Mouse (Mus musculus) lung, postnatal 0 days (tissue): ENCODE results near the gene Slc22a6. TPM values are rescaled to one million over a fixed set of nuclear protein-coding genes. Genes with fewer than 3 reads are reported as not detected.

Experiments
- ATAC-seq: fragments of 200-750 bp; cut with Nextera tagmentation; 2 replicates; pipeline ENCODE4 v1.8.0; 2017; ENCODE audit warnings: moderate library complexity
- DNase-seq: peaks from one replicate; pipeline ENCODE4 v3.0.0-alpha.2; 2016; ENCODE audit warnings: low spot score
- H3K27ac ChIP-seq: fragments of 300-500 bp; sonication (generic); 2 replicates; pipeline ENCODE4 v1.5.1; 2014; ENCODE audit warnings: antibody characterized with exemption, mild to moderate bottlenecking, low read length, mixed read lengths
- H3K27me3 ChIP-seq: fragments of 300-500 bp; sonication (generic); replicated peaks from 2 replicates; pipeline ENCODE4 v1.6.1; 2014; ENCODE audit warnings: low read length, mixed read lengths; ENCODE audit not compliant: insufficient read depth
- H3K36me3 ChIP-seq: fragments of 300-500 bp; sonication (generic); 2 replicates; pipeline ENCODE4 v1.6.1; 2014; ENCODE audit warnings: low read length, mixed read lengths; ENCODE audit not compliant: insufficient read depth
- H3K4me1 ChIP-seq: fragments of 300-500 bp; sonication (generic); 2 replicates; pipeline ENCODE4 v1.6.1; 2014; ENCODE audit warnings: antibody characterized with exemption, low read depth, low read length, mixed read lengths; ENCODE audit not compliant: insufficient read depth
- H3K4me2 ChIP-seq: fragments of 300-500 bp; sonication (generic); replicated peaks from 2 replicates; pipeline ENCODE4 v1.6.1; 2014; ENCODE audit warnings: low read depth, mild to moderate bottlenecking, low read length, moderate library complexity, mixed read lengths
- H3K4me3 ChIP-seq: fragments of 300-500 bp; sonication (generic); 2 replicates; pipeline ENCODE4 v1.5.1; 2014; ENCODE audit warnings: low read depth, low read length
- H3K9ac ChIP-seq: fragments of 300-500 bp; sonication (generic); replicated peaks from 2 replicates; pipeline ENCODE4 v1.6.1; 2014; ENCODE audit warnings: low read depth, mild to moderate bottlenecking
- H3K9me3 ChIP-seq: fragments of 300-500 bp; sonication (generic); 2 replicates; pipeline ENCODE4 v1.6.1; 2016; ENCODE audit warnings: low read length, mixed read lengths
- CTCF ChIP-seq: IDR thresholded peaks from 2 replicates; pipeline ENCODE4 v1.5.1; 2016; ENCODE audit warnings: antibody characterized with exemption, mild to moderate bottlenecking
- EP300 ChIP-seq: IDR thresholded peaks from 2 replicates; pipeline ENCODE4 v1.6.1; 2016; ENCODE audit warnings: antibody characterized with exemption, mild to moderate bottlenecking, control low read depth
- WGBS: fragments of 180-500 bp; shearing (Covaris S2); extraction: QIAGEN DNeasy Blood & Tissue Kit; methylation state at CpG from one replicate; pipeline ENCODE4 v1.1.7; 2014; 5-methylcytosine and 5-hydroxymethylcytosine counted together
- polyA plus RNA-seq: library from polyadenylated mRNA; unstranded; fragments of >200 nt; fragmentation: Nextera tagmentation; extraction: Ambion mirVana; gene quantifications from 2 replicates; pipeline ENCODE4 v1.2.1, GENCODE M21; 2015

The Slc22a6 gene
- polyA plus RNA-seq, 1 experiment from 2014 or later, result not detected

DNA sequence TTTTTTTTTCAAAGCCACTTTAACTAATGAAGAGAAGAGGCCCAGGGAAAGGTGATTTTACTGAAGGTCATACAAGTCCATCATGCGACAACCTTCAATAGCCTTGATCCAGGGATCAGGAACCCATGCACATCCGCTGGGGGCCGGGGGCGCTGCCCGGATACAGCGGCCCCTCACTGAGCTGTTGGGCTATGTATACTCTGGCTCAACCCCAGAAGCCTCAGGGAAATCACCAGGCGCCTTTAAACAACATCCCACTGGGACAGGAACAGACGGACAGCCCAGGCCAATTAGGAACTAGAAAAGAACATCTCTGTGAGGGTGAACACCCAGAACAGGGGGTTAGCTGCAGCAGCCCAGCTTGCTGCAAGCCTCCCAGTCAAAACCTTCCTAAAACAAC lies 26.9 kb upstream of the Slc22a6 start, which contains the start of gene Slc22a8:
TSS of gene Slc22a8 (plus strand) at position 301 of the 400 bp plus-strand sequence.
- H3K4me1 ChIP-seq, result no peaks in the 10 kb centered on the region
- H3K9me3 ChIP-seq, result no peaks in the 10 kb centered on the region
- H3K4me2 ChIP-seq, result no peak within 1 kb of the TSS
- WGBS, result 50% methylated on average over 8 of the region's 8 CpGs
- H3K27ac ChIP-seq, result no peak within 1 kb of the TSS
- no peak within 1 kb of the TSS for H3K9ac ChIP-seq
- no peak within 1 kb of the TSS for H3K4me3 ChIP-seq
- no peaks in the 10 kb centered on the region for H3K36me3 ChIP-seq
- ATAC-seq (peak; percentile 21; the same call in 1 of the 2 replicates), DNase-seq (peak; percentile 6)
- no peaks in the 10 kb centered on the region for H3K27me3 ChIP-seq
- no peak for TF ChIP-seq CTCF
- TF ChIP-seq EP300, result no peak

- no peak overlapping the region for H3K9ac ChIP-seq
- no peak overlapping the region for H3K4me2 ChIP-seq
- no peaks in the 10 kb centered on the region for H3K27me3 ChIP-seq
- H3K27ac ChIP-seq, result no peak overlapping the region
- no peaks in the 10 kb centered on the region for H3K9me3 ChIP-seq
- WGBS, result 50% methylated on average over 2 of the region's 2 CpGs
- DNase-seq (peak; percentile 25), ATAC-seq (no peak)
- H3K36me3 ChIP-seq, result no peaks in the 10 kb centered on the region
- TF ChIP-seq CTCF (no peak), EP300 (no peak)
- no peaks in the 10 kb centered on the region for H3K4me1 ChIP-seq
- H3K4me3 ChIP-seq, result no peak overlapping the region
Measured at GRCm38 (mm10) chr19:8592155-8592554, 25.7 kb upstream of the Slc22a6 start.

DNA sequence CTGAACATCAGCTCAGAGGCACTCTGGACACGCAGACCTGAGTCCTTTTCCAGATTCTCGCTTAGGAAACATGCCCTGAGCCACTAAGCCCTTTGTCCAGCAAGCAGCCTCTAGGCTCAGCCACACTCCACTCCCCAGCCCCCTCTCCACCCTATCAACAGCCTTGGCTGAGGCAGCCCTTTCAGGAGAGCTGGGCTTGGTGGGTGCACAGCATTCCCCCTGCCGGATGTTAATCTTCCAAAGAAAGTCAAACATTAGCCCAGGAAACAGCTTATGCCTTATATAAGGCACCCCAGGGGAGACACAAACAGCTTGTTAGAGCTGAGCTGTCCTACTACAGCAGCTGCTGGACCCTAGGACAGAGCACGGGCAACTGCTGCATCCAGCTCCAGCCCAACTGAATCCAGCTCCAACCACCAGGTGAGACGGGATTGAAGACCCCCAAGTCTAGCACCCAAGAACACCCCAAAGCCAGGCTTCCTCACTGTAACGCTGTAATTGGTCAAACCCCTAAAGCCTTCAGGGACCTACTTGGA lies 24.9 kb upstream of the Slc22a6 start:
- no peak for TF ChIP-seq EP300
- no peak for TF ChIP-seq CTCF
- ATAC-seq, result no peak
- DNase-seq, result no peak
- Histone ChIP-seq H3K4me1 (no peaks in the 10 kb centered on the region), H3K27me3 (no peaks in the 10 kb centered on the region), H3K9me3 (no peaks in the 10 kb centered on the region), H3K4me3 (no peak overlapping the region), H3K9ac (no peak overlapping the region), H3K36me3 (no peaks in the 10 kb centered on the region), H3K27ac (no peak overlapping the region), H3K4me2 (no peak overlapping the region)
- 50% methylated on average over 6 of the region's 6 CpGs for WGBS

GRCm38 (mm10) chr19:8593833-8594232 lies 24.0 kb upstream of the Slc22a6 start:
- H3K9me3 ChIP-seq, result no peaks in the 10 kb centered on the region
- ATAC-seq, result no peak
- H3K9ac ChIP-seq, result no peak overlapping the region
- no peaks in the 10 kb centered on the region for H3K36me3 ChIP-seq
- H3K4me1 ChIP-seq, result no peaks in the 10 kb centered on the region
- no peak overlapping the region for H3K4me3 ChIP-seq
- DNase-seq, result no peak
- H3K27ac ChIP-seq, result no peak overlapping the region
- H3K27me3 ChIP-seq, result no peaks in the 10 kb centered on the region
- no peak overlapping the region for H3K4me2 ChIP-seq
- no peak for TF ChIP-seq CTCF
- TF ChIP-seq EP300, result no peak
- WGBS, result 76% methylated on average over 11 of the region's 11 CpGs

- H3K9ac ChIP-seq, result no peak overlapping the region
- ATAC-seq (no peak), DNase-seq (no peak)
- no peak for TF ChIP-seq EP300
- no peak for TF ChIP-seq CTCF
- no peaks in the 10 kb centered on the region for H3K27me3 ChIP-seq
- no peaks in the 10 kb centered on the region for H3K4me1 ChIP-seq
- WGBS, result 10% methylated on average over 1 of the region's 1 CpGs
- no peak overlapping the region for H3K4me2 ChIP-seq
- no peak overlapping the region for H3K27ac ChIP-seq
- no peaks in the 10 kb centered on the region for H3K9me3 ChIP-seq
- H3K36me3 ChIP-seq, result no peaks in the 10 kb centered on the region
- no peak overlapping the region for H3K4me3 ChIP-seq
Measured at GRCm38 (mm10) chr19:8594518-8594917, 23.3 kb upstream of the Slc22a6 start.

GRCm38 (mm10) chr19:8597269-8597668 lies 20.6 kb upstream of the Slc22a6 start:
- H3K4me3 ChIP-seq, result no peak overlapping the region
- no peaks in the 10 kb centered on the region for H3K36me3 ChIP-seq
- no peak overlapping the region for H3K4me2 ChIP-seq
- H3K27me3 ChIP-seq, result no peaks in the 10 kb centered on the region
- 57% methylated on average over 4 of the region's 4 CpGs for WGBS
- H3K4me1 ChIP-seq, result no peaks in the 10 kb centered on the region
- no peak for TF ChIP-seq CTCF
- no peak for TF ChIP-seq EP300
- H3K27ac ChIP-seq, result no peak overlapping the region
- DNase-seq (no peak), ATAC-seq (no peak)
- no peak overlapping the region for H3K9ac ChIP-seq
- no peaks in the 10 kb centered on the region for H3K9me3 ChIP-seq

- 74% methylated on average over 2 of the region's 2 CpGs for WGBS
- DNase-seq (no peak), ATAC-seq (no peak)
- no peak overlapping the region for H3K4me2 ChIP-seq
- H3K9ac ChIP-seq, result no peak overlapping the region
- H3K27me3 ChIP-seq, result no peaks in the 10 kb centered on the region
- H3K4me3 ChIP-seq, result no peak overlapping the region
- no peak for TF ChIP-seq EP300
- no peak for TF ChIP-seq CTCF
- no peaks in the 10 kb centered on the region for H3K9me3 ChIP-seq
- no peaks in the 10 kb centered on the region for H3K36me3 ChIP-seq
- H3K27ac ChIP-seq, result no peak overlapping the region
- H3K4me1 ChIP-seq, result no peaks in the 10 kb centered on the region
Measured at GRCm38 (mm10) chr19:8599229-8599628, 18.6 kb upstream of the Slc22a6 start.
